Mouse (Mus musculus) C2C12 (cell line): Measurements from ENCODE around the gene Synpr. TPM values are rescaled to one million over a fixed set of nuclear protein-coding genes. Genes with fewer than 3 reads are reported as not detected.
"Not testable (repeated sequence)": the region's sequence is repeated elsewhere in the genome, so short reads cannot be mapped to it uniquely, and the experiment has no call there.

ENCODE experiments used
- H3K27me3 ChIP-seq: one replicate; pipeline ENCODE4 v1.6.1; 2011; ENCODE audit not compliant: control insufficient read depth, insufficient read depth, insufficient read length
- H3K36me3 ChIP-seq: one replicate; pipeline ENCODE4 v1.6.1; 2011; ENCODE audit not compliant: control insufficient read depth, insufficient read depth
- H3K4me3 ChIP-seq: one replicate; pipeline ENCODE4 v1.5.1; 2011; ENCODE audit warnings: mild to moderate bottlenecking, control low read depth; ENCODE audit not compliant: poor library complexity, insufficient read depth, severe bottlenecking
- H3K79me2 ChIP-seq: one replicate; pipeline ENCODE4 v1.6.1; 2011; ENCODE audit not compliant: control insufficient read depth, insufficient read depth
- H3K79me3 ChIP-seq: one replicate; pipeline ENCODE4 v1.6.1; 2011; ENCODE audit warnings: low read depth, control low read depth
- H3ac ChIP-seq: one replicate; pipeline ENCODE3; 2011; ENCODE audit warnings: low read depth; ENCODE audit not compliant: control insufficient read depth, insufficient read length
- CEBPB ChIP-seq: IDR thresholded peaks from one replicate; pipeline ENCODE4 v1.6.1; 2011; ENCODE audit warnings: low read depth, mild to moderate bottlenecking, control low read depth, moderate library complexity
- CTCF ChIP-seq: IDR thresholded peaks from one replicate; pipeline ENCODE4 v1.5.1; 2011; ENCODE audit not compliant: control insufficient read depth, insufficient read depth, insufficient read length
- FOSL1 ChIP-seq: IDR thresholded peaks from one replicate; pipeline ENCODE4 v1.8.0; 2011; ENCODE audit warnings: mild to moderate bottlenecking, low read length; ENCODE audit not compliant: poor library complexity, insufficient read depth, severe bottlenecking
- MAX ChIP-seq: IDR thresholded peaks from one replicate; pipeline ENCODE4 v1.6.1; 2011; ENCODE audit warnings: mild to moderate bottlenecking, control low read depth
- MYOD1 ChIP-seq: IDR thresholded peaks from one replicate; pipeline ENCODE4 v1.6.1; 2011; ENCODE audit warnings: low read depth; ENCODE audit not compliant: control insufficient read depth, insufficient read length
- MYOG ChIP-seq: IDR thresholded peaks from one replicate; pipeline ENCODE4 v1.6.1; 2011; ENCODE audit not compliant: control insufficient read depth, insufficient read length; ENCODE audit errors: extremely low read depth
- USF1 ChIP-seq: IDR thresholded peaks from one replicate; pipeline ENCODE4 v1.6.1; 2011; ENCODE audit warnings: low read depth, mild to moderate bottlenecking, control low read depth, moderate library complexity
- long read RNA-seq, 2 experiments: library from polyadenylated mRNA; unstranded; transcript quantifications; one replicate each; pipeline ENCODE4 v2.0.0; 2019 to 2020
- polyA plus RNA-seq: library from polyadenylated mRNA; unstranded; fragments of >200 nt; fragmentation: generic; extraction: Trizol; gene quantifications from one replicate; pipeline ENCODE4 v1.2.1, GENCODE M21; 2012; ENCODE audit warnings: missing spikeins

Gene Synpr
- polyA plus RNA-seq = not detected
- long read RNA-seq, experiment 1 = 0 reads
- long read RNA-seq, experiment 2 = 0 reads

DNA sequence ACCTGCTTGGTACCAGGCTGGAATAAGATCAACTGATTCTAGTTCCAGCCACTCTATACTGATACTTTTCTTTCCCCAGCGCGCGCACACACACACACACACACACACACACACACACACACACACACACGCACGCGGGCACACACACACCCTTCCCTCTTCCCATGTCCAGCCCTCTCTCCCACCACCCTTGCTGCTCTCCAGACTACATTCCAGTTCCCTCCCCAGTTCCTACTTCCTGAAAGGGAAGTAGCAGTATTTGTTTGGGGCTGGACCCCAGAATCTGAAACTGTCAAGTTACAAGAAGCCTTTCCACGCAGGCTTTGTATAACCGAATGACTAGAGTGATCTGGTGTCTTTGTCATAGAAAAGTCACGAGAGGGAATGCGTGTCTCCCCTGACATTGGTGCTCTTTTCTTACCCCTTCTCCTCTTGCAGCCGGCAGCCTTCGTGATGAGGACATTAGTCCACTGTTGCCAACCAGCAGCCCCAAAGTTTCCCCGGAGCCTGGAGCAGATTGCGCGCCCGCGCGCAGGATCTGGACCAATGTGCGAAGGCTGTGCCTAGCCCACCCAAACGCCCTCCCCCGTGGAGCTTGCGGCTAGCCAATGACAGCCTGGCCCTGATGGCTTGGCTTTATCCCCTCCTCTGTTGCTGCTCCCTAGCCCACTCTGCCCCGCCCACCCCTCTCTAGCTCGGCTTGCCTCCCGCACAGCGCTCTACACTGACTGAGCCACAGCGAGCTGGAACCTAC lies at the start of gene Synpr:
Gene Synpr (plus strand): TSS at position 690 of the 754 bp plus-strand sequence.
- Histone ChIP-seq H3K4me3 (no peak within 1 kb of the TSS), H3K36me3 (no peaks in the 10 kb centered on the region), H3K79me2 (no peaks in the 10 kb centered on the region), H3K79me3 (no peaks in the 10 kb centered on the region), H3ac (no peak within 1 kb of the TSS), H3K27me3 (no peaks in the 10 kb centered on the region)
- TF ChIP-seq MAX = no peak
- TF ChIP-seq FOSL1 = no peak
- TF ChIP-seq MYOD1 = no peak
- no peak for TF ChIP-seq USF1
- TF ChIP-seq MYOG = no peak
- TF ChIP-seq CEBPB = no peak
- no peak for TF ChIP-seq CTCF

DNA sequence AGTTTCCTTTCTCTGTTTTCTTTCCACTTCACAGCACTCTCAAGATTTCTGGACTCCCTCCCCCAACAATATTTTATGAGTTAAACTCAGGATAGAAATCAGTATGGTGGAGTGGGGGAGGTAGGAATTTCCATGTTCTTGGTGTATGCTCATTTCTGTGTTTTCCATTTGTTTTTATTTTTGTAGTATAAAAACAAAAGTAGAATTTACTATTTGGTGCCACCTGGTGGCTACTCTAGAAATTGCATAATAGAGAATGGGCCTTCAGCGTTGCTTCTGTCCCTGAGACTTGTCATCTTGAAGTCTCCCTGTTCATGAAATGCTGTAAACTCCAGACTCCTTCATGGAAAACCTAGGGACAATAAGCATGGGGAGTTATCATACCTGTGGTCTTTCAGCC lies 47.7 kb upstream of the Synpr start:
- TF ChIP-seq CTCF (no peak), MAX (no peak), FOSL1 (no peak), CEBPB (no peak), USF1 (no peak), MYOD1 (no peak), MYOG (no peak)
- Histone ChIP-seq H3ac (no peak overlapping the region), H3K36me3 (no peaks in the 10 kb centered on the region), H3K79me2 (no peaks in the 10 kb centered on the region), H3K4me3 (no peak overlapping the region), H3K79me3 (no peaks in the 10 kb centered on the region), H3K27me3 (no peaks in the 10 kb centered on the region)

GRCm38 (mm10) chr14:13247431-13247830 lies 37.1 kb upstream of the Synpr start:
- Histone ChIP-seq H3K4me3 (no peak overlapping the region), H3K36me3 (no peaks in the 10 kb centered on the region), H3K27me3 (no peaks in the 10 kb centered on the region), H3K79me2 (no peaks in the 10 kb centered on the region), H3K79me3 (no peaks in the 10 kb centered on the region), H3ac (no peak overlapping the region)
- TF ChIP-seq FOSL1 = no peak
- TF ChIP-seq MYOD1 = no peak
- no peak for TF ChIP-seq CEBPB
- no peak for TF ChIP-seq MAX
- no peak for TF ChIP-seq MYOG
- no peak for TF ChIP-seq USF1
- TF ChIP-seq CTCF = no peak

DNA sequence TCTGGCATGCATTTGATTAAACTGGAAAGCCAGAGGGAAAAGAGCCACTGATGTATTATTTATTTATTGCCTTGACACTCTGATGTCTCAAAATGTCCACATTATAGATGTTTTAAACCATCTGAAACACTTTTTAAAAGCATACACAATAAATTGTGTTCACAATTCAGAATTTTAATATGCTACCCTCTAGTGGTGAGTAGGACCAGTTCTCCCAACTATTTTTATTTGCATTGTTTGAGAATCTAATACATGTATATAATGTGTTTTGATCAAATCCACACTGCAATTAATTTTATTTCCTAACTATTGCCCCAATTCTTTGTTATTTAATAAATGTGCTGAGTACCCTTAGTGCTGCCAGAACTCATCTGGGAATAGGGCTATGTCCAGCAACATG lies 35.2 kb upstream of the Synpr start:
- H3K36me3 ChIP-seq = no peaks in the 10 kb centered on the region
- no peak overlapping the region for H3K4me3 ChIP-seq
- TF ChIP-seq MAX (no peak), MYOG (no peak), FOSL1 (no peak)
- no peaks in the 10 kb centered on the region for H3K79me2 ChIP-seq
- no peak overlapping the region for H3ac ChIP-seq
- no peaks in the 10 kb centered on the region for H3K27me3 ChIP-seq
- H3K79me3 ChIP-seq = no peaks in the 10 kb centered on the region

DNA sequence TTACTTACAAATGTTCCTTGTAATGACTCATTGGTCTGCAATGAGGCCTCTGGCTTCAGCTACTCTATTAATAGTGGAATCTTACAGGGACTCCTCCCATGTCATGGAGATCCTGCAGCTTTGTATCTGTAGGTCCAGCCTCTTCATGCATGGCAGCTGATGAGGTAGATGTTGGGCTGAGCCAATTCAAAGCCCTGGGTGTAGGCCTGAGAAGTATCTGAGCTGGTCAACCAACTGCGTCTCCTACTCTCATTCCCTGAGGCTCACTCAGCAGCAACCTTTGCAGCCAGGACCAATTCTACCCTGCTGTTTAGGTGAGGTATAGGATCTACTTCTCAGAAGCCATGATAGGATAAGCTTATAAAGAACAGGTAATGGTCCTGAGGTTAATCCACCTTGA lies 32.0 kb upstream of the Synpr start:
- H3ac ChIP-seq = no peak overlapping the region
- H3K79me3 ChIP-seq = no peaks in the 10 kb centered on the region
- H3K79me2 ChIP-seq = no peaks in the 10 kb centered on the region
- H3K4me3 ChIP-seq = no peak overlapping the region
- TF ChIP-seq FOSL1 (no peak), MAX (no peak), CEBPB (no peak), MYOD1 (no peak), CTCF (no peak), MYOG (no peak), USF1 (no peak)
- H3K36me3 ChIP-seq = no peaks in the 10 kb centered on the region
- H3K27me3 ChIP-seq = no peaks in the 10 kb centered on the region

DNA sequence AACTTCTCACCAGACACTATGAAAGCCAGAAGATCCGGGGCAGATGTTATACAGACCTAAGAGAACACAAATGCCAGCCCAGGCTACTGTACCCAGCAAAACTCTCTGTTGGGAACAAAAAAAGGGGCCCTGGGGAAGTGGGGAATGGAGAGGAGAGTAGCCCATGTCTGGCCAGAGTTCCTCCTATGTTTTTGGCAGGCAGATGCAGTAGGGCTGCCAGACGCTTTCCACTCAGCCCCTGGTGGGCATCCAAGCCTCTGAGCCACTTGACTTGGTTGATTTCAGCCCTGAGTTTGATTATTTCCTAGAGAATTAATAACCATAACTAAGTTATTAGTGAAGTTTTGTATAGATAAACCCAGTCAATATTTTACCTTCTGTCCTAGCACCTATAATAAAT lies 29.8 kb upstream of the Synpr start:
- H3K36me3 ChIP-seq, H3K27me3 ChIP-seq, H3K79me2 ChIP-seq, H3K4me3 ChIP-seq, H3ac ChIP-seq, H3K79me3 ChIP-seq: not testable (repeated sequence)
